Mouse (Mus musculus): ENCODE measurements around the gene Olfr1136. TPM values are rescaled to one million over a fixed set of nuclear protein-coding genes. Genes with fewer than 3 reads are reported as not detected.

Gene Olfr1136
- not detected in 2 replicates for polyA plus RNA-seq (2012; ENCODE audit: insufficient read depth, insufficient read length, missing spikeins)

- Histone ChIP-seq H3K4me3 (ENCODE audit: insufficient read depth, low read depth, low read length) (no peak within 1 kb of the TSS), H3K4me1 (ENCODE audit: control insufficient read depth, insufficient read depth, insufficient read length, low read length) (no peaks in the 10 kb centered on the region), H3K27ac (replicated peaks; ENCODE audit: low read depth, low read length) (no peak within 1 kb of the TSS)
These were observed at the start of gene Olfr1136 for GRCm38 (mm10) chr2:87693847-87694246. TSS of gene Olfr1136 (minus strand) at chr2:87693947.

GRCm38 (mm10) chr2:87743452-87743851 lies 49.7 kb upstream of the Olfr1136 start, which contains the start of gene Olfr1140:
TSS of gene Olfr1140 (plus strand) at chr2:87743752.
- H3K4me1 ChIP-seq (ENCODE audit: control insufficient read depth, insufficient read depth, insufficient read length, low read length): no peaks in the 10 kb centered on the region
- no peak within 1 kb of the TSS for H3K27ac ChIP-seq (replicated peaks; ENCODE audit: low read depth, low read length)
- H3K4me3 ChIP-seq (ENCODE audit: insufficient read depth, low read depth, low read length): no peak within 1 kb of the TSS

GRCm38 (mm10) chr2:87739878-87740277 lies 46.1 kb upstream of the Olfr1136 start, which contains the start of gene Olfr1138:
TSS of gene Olfr1138 (minus strand) at chr2:87739978.
- Histone ChIP-seq H3K4me3 (ENCODE audit: insufficient read depth, low read depth, low read length) (no peak within 1 kb of the TSS), H3K4me1 (ENCODE audit: control insufficient read depth, insufficient read depth, insufficient read length, low read length) (no peaks in the 10 kb centered on the region), H3K27ac (replicated peaks; ENCODE audit: low read depth, low read length) (no peak within 1 kb of the TSS)

GRCm38 (mm10) chr2:87713079-87713478 lies 19.3 kb upstream of the Olfr1136 start, which contains the start of gene Olfr1137:
TSS of gene Olfr1137 (minus strand) at chr2:87713179.
- H3K27ac ChIP-seq (replicated peaks; ENCODE audit: low read depth, low read length): no peak within 1 kb of the TSS
- no peaks in the 10 kb centered on the region for H3K4me1 ChIP-seq (ENCODE audit: control insufficient read depth, insufficient read depth, insufficient read length, low read length)
- H3K4me3 ChIP-seq (ENCODE audit: insufficient read depth, low read depth, low read length): no peak within 1 kb of the TSS

- H3K27ac ChIP-seq (replicated peaks; ENCODE audit: low read depth, low read length): no peak within 1 kb of the TSS
- H3K4me1 ChIP-seq (ENCODE audit: control insufficient read depth, insufficient read depth, insufficient read length, low read length): no peaks in the 10 kb centered on the region
- H3K4me3 ChIP-seq (ENCODE audit: insufficient read depth, low read depth, low read length): no peak within 1 kb of the TSS
These were observed 20.2 kb downstream of the Olfr1136 start, which contains the start of gene Olfr1135 for GRCm38 (mm10) chr2:87673564-87673963. TSS of gene Olfr1135 (minus strand) at chr2:87673664.

GRCm38 (mm10) chr2:87658360-87658759 lies 35.4 kb downstream of the Olfr1136 start, which contains the start of gene Olfr1134:
TSS of gene Olfr1134 (minus strand) at chr2:87658460.
- H3K4me1 ChIP-seq (ENCODE audit: control insufficient read depth, insufficient read depth, insufficient read length, low read length): no peaks in the 10 kb centered on the region
- no peak within 1 kb of the TSS for H3K4me3 ChIP-seq (ENCODE audit: insufficient read depth, low read depth, low read length)
- no peak within 1 kb of the TSS for H3K27ac ChIP-seq (replicated peaks; ENCODE audit: low read depth, low read length)

- H3K4me3 ChIP-seq (ENCODE audit: insufficient read depth, low read depth, low read length): no peak within 1 kb of the TSS
- H3K4me1 ChIP-seq (ENCODE audit: control insufficient read depth, insufficient read depth, insufficient read length, low read length): no peaks in the 10 kb centered on the region
- H3K27ac ChIP-seq (replicated peaks; ENCODE audit: low read depth, low read length): no peak within 1 kb of the TSS
These were observed 46.5 kb downstream of the Olfr1136 start, which contains the start of gene Olfr1133 for GRCm38 (mm10) chr2:87647274-87647673. TSS of gene Olfr1133 (minus strand) at chr2:87647374.

Other genes starting within 250 kb of the Olfr1136 start
- gene Olfr1126, start 240.0 kb downstream of the Olfr1136 start, polyA plus RNA-seq (2012; ENCODE audit: insufficient read depth, insufficient read length, missing spikeins): not detected in 2 replicates
- gene Pramel7, start 196.9 kb downstream of the Olfr1136 start, polyA plus RNA-seq (2012; ENCODE audit: insufficient read depth, insufficient read length, missing spikeins): not detected in 2 replicates
- not detected in 2 replicates for gene Pramel6, start 187.4 kb downstream of the Olfr1136 start, polyA plus RNA-seq (2012; ENCODE audit: insufficient read depth, insufficient read length, missing spikeins)
- gene Olfr153, start 162.2 kb downstream of the Olfr1136 start, polyA plus RNA-seq (2012; ENCODE audit: insufficient read depth, insufficient read length, missing spikeins): not detected in 2 replicates
- gene Olfr1128, start 148.4 kb downstream of the Olfr1136 start, polyA plus RNA-seq (2012; ENCODE audit: insufficient read depth, insufficient read length, missing spikeins): not detected in 2 replicates
- gene Olfr1129, start 120.0 kb downstream of the Olfr1136 start, polyA plus RNA-seq (2012; ENCODE audit: insufficient read depth, insufficient read length, missing spikeins): not detected in 2 replicates
- gene Olfr1130, start 87.7 kb downstream of the Olfr1136 start, polyA plus RNA-seq (2012; ENCODE audit: insufficient read depth, insufficient read length, missing spikeins): not detected in 2 replicates
- gene Olfr1131, start 66.8 kb downstream of the Olfr1136 start, polyA plus RNA-seq (2012; ENCODE audit: insufficient read depth, insufficient read length, missing spikeins): not detected in 2 replicates
- gene Olfr1132, start 56.4 kb downstream of the Olfr1136 start, polyA plus RNA-seq (2012; ENCODE audit: insufficient read depth, insufficient read length, missing spikeins): not detected in 2 replicates
- gene Olfr1133, start 46.6 kb downstream of the Olfr1136 start, polyA plus RNA-seq (2012; ENCODE audit: insufficient read depth, insufficient read length, missing spikeins): not detected in 2 replicates
- not detected in 2 replicates for gene Olfr1134, start 35.5 kb downstream of the Olfr1136 start, polyA plus RNA-seq (2012; ENCODE audit: insufficient read depth, insufficient read length, missing spikeins)
- not detected in 2 replicates for gene Olfr1135, start 20.3 kb downstream of the Olfr1136 start, polyA plus RNA-seq (2012; ENCODE audit: insufficient read depth, insufficient read length, missing spikeins)
- not detected in 2 replicates for gene Olfr1137, start 19.2 kb upstream of the Olfr1136 start, polyA plus RNA-seq (2012; ENCODE audit: insufficient read depth, insufficient read length, missing spikeins)
- not detected in 2 replicates for gene Olfr1138, start 46.0 kb upstream of the Olfr1136 start, polyA plus RNA-seq (2012; ENCODE audit: insufficient read depth, insufficient read length, missing spikeins)
- not detected in 2 replicates for gene Olfr1140, start 49.8 kb upstream of the Olfr1136 start, polyA plus RNA-seq (2012; ENCODE audit: insufficient read depth, insufficient read length, missing spikeins)
- not detected in 2 replicates for gene Olfr1141, start 60.0 kb upstream of the Olfr1136 start, polyA plus RNA-seq (2012; ENCODE audit: insufficient read depth, insufficient read length, missing spikeins)
- not detected in 2 replicates for gene Olfr152, start 85.5 kb upstream of the Olfr1136 start, polyA plus RNA-seq (2012; ENCODE audit: insufficient read depth, insufficient read length, missing spikeins)
- not detected in 2 replicates for gene Olfr1143, start 106.6 kb upstream of the Olfr1136 start, polyA plus RNA-seq (2012; ENCODE audit: insufficient read depth, insufficient read length, missing spikeins)
- not detected in 2 replicates for gene Olfr1145, start 115.9 kb upstream of the Olfr1136 start, polyA plus RNA-seq (2012; ENCODE audit: insufficient read depth, insufficient read length, missing spikeins)
- not detected in 2 replicates for gene Olfr1148, start 136.6 kb upstream of the Olfr1136 start, polyA plus RNA-seq (2012; ENCODE audit: insufficient read depth, insufficient read length, missing spikeins)
- not detected in 2 replicates for gene Olfr1150-ps1, start 150.0 kb upstream of the Olfr1136 start, polyA plus RNA-seq (2012; ENCODE audit: insufficient read depth, insufficient read length, missing spikeins)
- not detected in 2 replicates for gene Olfr1151, start 161.9 kb upstream of the Olfr1136 start, polyA plus RNA-seq (2012; ENCODE audit: insufficient read depth, insufficient read length, missing spikeins)
- gene Olfr1152, start 172.5 kb upstream of the Olfr1136 start, polyA plus RNA-seq (2012; ENCODE audit: insufficient read depth, insufficient read length, missing spikeins): not detected in 2 replicates
- gene Olfr1153, start 201.0 kb upstream of the Olfr1136 start, polyA plus RNA-seq (2012; ENCODE audit: insufficient read depth, insufficient read length, missing spikeins): not detected in 2 replicates
- gene Olfr1154, start 211.2 kb upstream of the Olfr1136 start, polyA plus RNA-seq (2012; ENCODE audit: insufficient read depth, insufficient read length, missing spikeins): not detected in 2 replicates

Measured in brown adipose tissue, adult 24 weeks (tissue).